Mouse (Mus musculus): ENCODE measurements around the gene Evi2.

- TF ChIP-seq TAL1 (IDR thresholded peaks at IDR 0.05; ENCODE audit: low read length) (no peak), ZNF384 (IDR thresholded peaks at IDR 0.05; ENCODE audit: low read depth, low read length) (peak; percentile 86), EP300 (IDR thresholded peaks at IDR 0.05; ENCODE audit: low read depth in 1 of 2, low read length in 2 of 2) (peak; percentile 9 to 44; a peak in 1 of 4 replicates), SMC3 (IDR thresholded peaks at IDR 0.05; ENCODE audit: low read depth, low read length) (no peak; the same call in 1 of the 2 replicates), TCF12 (IDR thresholded peaks at IDR 0.05; ENCODE audit: low read depth, low read length) (no peak), NRF1 (IDR thresholded peaks at IDR 0.05; ENCODE audit: insufficient read depth, low read depth, low read length, poor library complexity, severe bottlenecking) (no peak), CTCF (IDR thresholded peaks at IDR 0.05 in 2 of 3, conservative IDR thresholded peaks at IDR 0.05 in 1 of 3; ENCODE audit: control insufficient read depth in 1 of 3, insufficient read depth in 1 of 3, low read depth in 2 of 3, low read length in 3 of 3, poor library complexity in 1 of 3, severe bottlenecking in 1 of 3) (peak in 2 of 3 experiments; percentile 13 to 17; a peak in 2 of 6 replicates), KAT2A (conservative IDR thresholded peaks at IDR 0.05; ENCODE audit: low read depth, low read length) (no peak), MAFK (IDR thresholded peaks at IDR 0.05; ENCODE audit: borderline replicate concordance, low read depth, low read length) (no peak), RAD21 (IDR thresholded peaks at IDR 0.05; ENCODE audit: low read depth, low read length) (no peak), E2F4 (IDR thresholded peaks at IDR 0.05; ENCODE audit: borderline replicate concordance, low read depth, low read length) (no peak), POLR2A (IDR thresholded peaks at IDR 0.05; ENCODE audit: control insufficient read depth in 1 of 2, insufficient read depth in 1 of 2, low read depth in 1 of 2, low read length in 2 of 2, poor library complexity in 1 of 2) (no peak), MYC (IDR thresholded peaks at IDR 0.05; ENCODE audit: low read depth, low read length) (0 out of 2 replicates have a peak, but pooled peaks have one; percentile 68)
These were observed 8.5 kb downstream of the Evi2 start for GRCm38 (mm10) chr11:79521930-79522329.
